Mouse (Mus musculus) bone marrow macrophage, adult 2 months (primary cell): ENCODE measurements around the gene Tecpr1.

Experiments
- CTCF ChIP-seq: IDR thresholded peaks from 2 replicates; pipeline ENCODE4 v1.5.1; 2012; ENCODE audit warnings: low read depth, mild to moderate bottlenecking, low read length, moderate library complexity
- POLR2A ChIP-seq: IDR thresholded peaks from 2 replicates; pipeline ENCODE4 v1.6.1; 2012; ENCODE audit warnings: mild to moderate bottlenecking, low read depth, low read length, borderline replicate concordance

GRCm38 (mm10) chr5:144206069-144206468, 17.3 kb downstream of the Tecpr1 start:
- TF ChIP-seq CTCF (no peak), POLR2A (no peak)
